Mouse (Mus musculus): ENCODE measurements around the gene Idi1. TPM values are rescaled to one million over a fixed set of nuclear protein-coding genes. Genes with fewer than 3 reads are reported as not detected.
"Not testable (repeated sequence)": the region's sequence is repeated elsewhere in the genome, so short reads cannot be mapped to it uniquely, and the experiment has no call there.

Idi1 gene
- 27.6 and 30.9 TPM in 2 replicates for polyA plus RNA-seq (2015; fragmentation: Nextera tagmentation; extraction: Ambion mirVana)

- no peak for TF ChIP-seq CTCF (IDR thresholded peaks at IDR 0.05; ENCODE audit: low read depth)
- Histone ChIP-seq H3K4me3 (ENCODE audit: low read depth, low read length) (peak within 1 kb of the TSS; percentile 57), H3K9ac (ENCODE audit: low read depth, low read length) (peak within 1 kb of the TSS; percentile 51), H3K27ac (ENCODE audit: low read depth, low read length) (peak within 1 kb of the TSS; percentile 88), H3K27me3 (replicated peaks; ENCODE audit: control insufficient read depth, insufficient read depth, low read length) (no peaks in the 10 kb centered on the region), H3K36me3 (ENCODE audit: control insufficient read depth, insufficient read depth) (no peaks in the 10 kb centered on the region), H3K9me3 (ENCODE audit: control insufficient read depth) (no peaks in the 10 kb centered on the region), H3K4me2 (replicated peaks; ENCODE audit: low read depth) (peak within 1 kb of the TSS; percentile 66), H3K4me1 (replicated peaks; ENCODE audit: control insufficient read depth, insufficient read depth, low read length) (no peaks in the 10 kb centered on the region)
- ATAC-seq = peak; percentile 100
- under 1% methylated on average over 46 of the region's 46 CpGs for WGBS
Measured at GRCm38 (mm10) chr13:8885445-8886184, at the start of gene Idi1. Gene Idi1, plus strand, starts transcription at chr13:8885501.

DNA sequence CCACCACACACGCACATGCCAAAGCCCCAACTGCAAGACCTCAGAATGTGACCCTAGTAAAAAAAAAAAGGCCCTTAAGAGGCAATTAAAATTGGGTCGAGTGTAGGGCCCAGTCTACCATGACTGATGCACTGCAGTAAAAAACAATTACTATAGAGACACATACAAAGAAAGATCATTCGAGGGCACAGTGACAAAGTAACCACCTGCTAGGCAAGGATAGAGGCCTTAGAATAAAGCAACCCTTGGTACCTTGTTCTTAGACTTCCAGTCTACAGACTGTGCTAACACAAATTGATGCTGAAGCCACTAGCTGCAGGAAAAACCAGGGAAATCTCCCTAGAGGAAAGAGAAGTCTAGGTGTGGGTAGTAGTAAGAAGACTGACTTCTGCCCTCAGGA lies 46.9 kb upstream of the Idi1 start:
- Histone ChIP-seq H3K4me2 (replicated peaks; ENCODE audit: low read depth) (no peak overlapping the region), H3K36me3 (ENCODE audit: control insufficient read depth, insufficient read depth) (peaks cover 62% of the 10 kb centered on the region), H3K27ac (ENCODE audit: low read depth, low read length) (no peak overlapping the region), H3K27me3 (replicated peaks; ENCODE audit: control insufficient read depth, insufficient read depth, low read length) (no peaks in the 10 kb centered on the region), H3K4me1 (replicated peaks; ENCODE audit: control insufficient read depth, insufficient read depth, low read length) (no peaks in the 10 kb centered on the region), H3K9me3 (ENCODE audit: control insufficient read depth) (no peaks in the 10 kb centered on the region), H3K4me3 (ENCODE audit: low read depth, low read length) (no peak overlapping the region), H3K9ac (ENCODE audit: low read depth, low read length) (no peak overlapping the region)
- TF ChIP-seq CTCF (IDR thresholded peaks at IDR 0.05; ENCODE audit: low read depth) = no peak
- 71% methylated on average over 3 of the region's 3 CpGs for WGBS
- no peak for ATAC-seq

DNA sequence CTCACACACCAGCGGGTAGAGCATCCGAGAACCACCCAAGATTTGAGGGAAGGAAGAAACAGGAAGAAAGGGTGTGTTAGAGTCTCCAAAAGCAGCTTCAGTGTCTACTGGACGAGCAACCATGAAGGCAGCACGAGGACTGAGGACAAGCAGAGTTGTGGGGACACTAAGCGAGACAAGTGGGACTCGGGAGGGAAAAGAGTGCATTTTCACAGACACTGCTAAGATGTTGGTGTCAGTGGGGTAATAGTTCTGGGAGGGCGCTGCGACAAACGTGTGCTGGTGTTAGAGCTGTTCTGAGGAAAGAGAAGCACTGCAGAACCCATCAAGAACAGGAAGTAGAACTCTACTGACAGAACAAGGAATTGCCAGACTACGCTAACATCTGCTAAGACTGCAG lies 46.2 kb upstream of the Idi1 start:
- 88% methylated on average over 10 of the region's 10 CpGs for WGBS
- H3K27ac ChIP-seq (ENCODE audit: low read depth, low read length) = peak overlapping the region; percentile 41; the same call in 1 of the 2 replicates
- no peak for ATAC-seq
- no peaks in the 10 kb centered on the region for H3K9me3 ChIP-seq (ENCODE audit: control insufficient read depth)
- no peak for TF ChIP-seq CTCF (IDR thresholded peaks at IDR 0.05; ENCODE audit: low read depth)
- H3K4me2 ChIP-seq (replicated peaks; ENCODE audit: low read depth) = no peak overlapping the region
- no peak overlapping the region for H3K9ac ChIP-seq (ENCODE audit: low read depth, low read length)
- H3K27me3 ChIP-seq (replicated peaks; ENCODE audit: control insufficient read depth, insufficient read depth, low read length) = no peaks in the 10 kb centered on the region
- H3K4me3 ChIP-seq (ENCODE audit: low read depth, low read length) = no peak overlapping the region
- peaks cover 55% of the 10 kb centered on the region for H3K36me3 ChIP-seq (ENCODE audit: control insufficient read depth, insufficient read depth)
- H3K4me1 ChIP-seq (replicated peaks; ENCODE audit: control insufficient read depth, insufficient read depth, low read length) = no peaks in the 10 kb centered on the region

- TF ChIP-seq CTCF (IDR thresholded peaks at IDR 0.05; ENCODE audit: low read depth) = no peak
- Histone ChIP-seq H3K36me3 (ENCODE audit: control insufficient read depth, insufficient read depth) (peaks cover 48% of the 10 kb centered on the region), H3K4me3 (ENCODE audit: low read depth, low read length) (no peak overlapping the region), H3K9ac (ENCODE audit: low read depth, low read length) (no peak overlapping the region), H3K9me3 (ENCODE audit: control insufficient read depth) (no peaks in the 10 kb centered on the region), H3K27me3 (replicated peaks; ENCODE audit: control insufficient read depth, insufficient read depth, low read length) (no peaks in the 10 kb centered on the region), H3K27ac (ENCODE audit: low read depth, low read length) (peak overlapping the region; percentile 52), H3K4me2 (replicated peaks; ENCODE audit: low read depth) (no peak overlapping the region), H3K4me1 (replicated peaks; ENCODE audit: control insufficient read depth, insufficient read depth, low read length) (no peaks in the 10 kb centered on the region)
- no peak for ATAC-seq
- WGBS = 74% methylated on average over 6 of the region's 6 CpGs
Measured at GRCm38 (mm10) chr13:8839937-8840336, 45.4 kb upstream of the Idi1 start.

GRCm38 (mm10) chr13:8840941-8841340 lies 44.4 kb upstream of the Idi1 start:
- peaks cover 50% of the 10 kb centered on the region for H3K36me3 ChIP-seq (ENCODE audit: control insufficient read depth, insufficient read depth)
- ATAC-seq = no peak
- no peaks in the 10 kb centered on the region for H3K4me1 ChIP-seq (replicated peaks; ENCODE audit: control insufficient read depth, insufficient read depth, low read length)
- TF ChIP-seq CTCF (IDR thresholded peaks at IDR 0.05; ENCODE audit: low read depth) = no peak
- WGBS = 78% methylated on average over 2 of the region's 2 CpGs
- H3K4me2 ChIP-seq (replicated peaks; ENCODE audit: low read depth) = no peak overlapping the region
- no peak overlapping the region for H3K27ac ChIP-seq (ENCODE audit: low read depth, low read length)
- H3K9me3 ChIP-seq (ENCODE audit: control insufficient read depth) = no peaks in the 10 kb centered on the region
- no peak overlapping the region for H3K9ac ChIP-seq (ENCODE audit: low read depth, low read length)
- no peaks in the 10 kb centered on the region for H3K27me3 ChIP-seq (replicated peaks; ENCODE audit: control insufficient read depth, insufficient read depth, low read length)
- no peak overlapping the region for H3K4me3 ChIP-seq (ENCODE audit: low read depth, low read length)

GRCm38 (mm10) chr13:8841846-8842245 lies 43.5 kb upstream of the Idi1 start:
- H3K4me2 ChIP-seq (replicated peaks; ENCODE audit: low read depth); ATAC-seq; H3K27me3 ChIP-seq (replicated peaks; ENCODE audit: control insufficient read depth, insufficient read depth, low read length); H3K27ac ChIP-seq (ENCODE audit: low read depth, low read length); H3K9ac ChIP-seq (ENCODE audit: low read depth, low read length); H3K4me3 ChIP-seq (ENCODE audit: low read depth, low read length); H3K4me1 ChIP-seq (replicated peaks; ENCODE audit: control insufficient read depth, insufficient read depth, low read length); H3K9me3 ChIP-seq (ENCODE audit: control insufficient read depth): not testable (repeated sequence)
- WGBS = 94% methylated on average over 7 of the region's 7 CpGs
- peaks cover 49% of the 10 kb centered on the region for H3K36me3 ChIP-seq (ENCODE audit: control insufficient read depth, insufficient read depth)

Measured in intestine, postnatal 0 days (tissue).